Mouse (Mus musculus) megakaryocyte, embryonic 14.5 days (primary cell): ENCODE measurements around the gene Hepacam.

ENCODE experiments used
- FLI1 ChIP-seq: IDR thresholded peaks from 2 replicates; pipeline ENCODE4 v1.6.1; 2012; ENCODE audit warnings: low read length, inconsistent platforms, mixed read lengths
- GATA1 ChIP-seq: IDR thresholded peaks from 3 replicates; pipeline ENCODE4 v1.6.1; 2012; ENCODE audit warnings: mixed read lengths, low read length, inconsistent platforms, borderline replicate concordance

GRCm38 (mm10) chr9:37402501-37402900 lies 35.4 kb downstream of the Hepacam start:
- TF ChIP-seq GATA1 (no peak), FLI1 (no peak)
